Mouse (Mus musculus): ENCODE data around the gene Nav2.

- TF ChIP-seq POLR2A (IDR thresholded peaks at IDR 0.05; ENCODE audit: borderline replicate concordance, insufficient read depth, low read length) = no peak
- TF ChIP-seq CTCF (IDR thresholded peaks at IDR 0.05; ENCODE audit: borderline replicate concordance, insufficient read depth, low read depth, low read length) = no peak
Measured at GRCm38 (mm10) chr7:48995701-48996100, 87.2 kb downstream of the Nav2 start.

Measured in cerebellum, adult 2 months (tissue).